ENCODE assay signal across 11 mouse cellular contexts in the genomic region with DNA sequence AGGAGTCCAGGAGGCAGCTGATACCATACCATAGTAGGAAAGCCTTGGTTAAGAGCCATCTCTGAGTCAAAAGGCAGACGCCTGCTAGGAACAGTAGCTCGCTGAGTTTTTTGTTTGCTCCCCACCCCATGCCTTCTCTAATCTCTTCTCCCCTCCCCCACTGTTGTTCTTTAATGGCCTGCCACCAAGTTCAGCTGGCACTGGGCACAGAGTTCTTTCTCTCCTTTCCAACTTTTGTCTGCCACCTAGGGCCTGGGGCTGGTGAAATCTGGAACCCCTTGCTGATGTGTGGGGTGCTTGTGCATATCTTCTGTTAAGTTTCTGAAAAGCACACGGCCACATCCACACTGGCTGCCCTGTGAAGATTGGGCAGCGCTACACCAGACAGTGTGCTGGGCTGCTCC.
DNase-seq lines count a peak whose midpoint lies in the region; ATAC-seq and TF ChIP-seq lines count a peak whose summit lies in the region.
"Had no signal": no experiment of that assay in that cellular context is flagged by ENCODE, and none has a peak within 500 bp of the region (broad histone marks: within the 10 kb centered on the region; RNA-seq: fewer than 3 reads in every experiment).

No protein-coding gene starts in this region.

- no peaks in the 10 kb centered on the region for H3K9me3 ChIP-seq in forebrain, embryonic 11.5 days (ENCODE audit: control insufficient read depth, low read length)
- no peaks in the 10 kb centered on the region for H3K9me3 ChIP-seq in hindbrain, embryonic 15.5 days
- no peaks in the 10 kb centered on the region for H3K9me3 ChIP-seq in neural tube, embryonic 13.5 days

- peaks cover 7% of the 10 kb centered on the region; the same call in 1 of the 2 replicates for H3K4me1 ChIP-seq in forebrain, embryonic 11.5 days (replicated peaks; ENCODE audit: control insufficient read depth, insufficient read depth, low read length)
- H3K4me1 ChIP-seq in hindbrain, embryonic 15.5 days (replicated peaks), result peaks cover 14% of the 10 kb centered on the region
- peaks cover 35% of the 10 kb centered on the region for H3K4me1 ChIP-seq in neural tube, embryonic 13.5 days (replicated peaks)

- H3K27me3 ChIP-seq in forebrain, embryonic 11.5 days (ENCODE audit: control insufficient read depth, insufficient read depth, low read length), result no peaks in the 10 kb centered on the region
- no peaks in the 10 kb centered on the region for H3K27me3 ChIP-seq in hindbrain, embryonic 15.5 days
- H3K27me3 ChIP-seq in neural tube, embryonic 13.5 days, result no peaks in the 10 kb centered on the region
- H3K27me3 ChIP-seq: CH12.LX had no signal

- peak; percentile 38 for DNase-seq in left cerebral cortex, postnatal 4 days
- DNase-seq in left cerebral cortex, adult 8-10 months (ENCODE audit: low spot score in 2 of 2), result no peak
- no peak for DNase-seq in forebrain, embryonic 11.5 days (ENCODE audit: low spot score)
- no peak for DNase-seq in spleen, adult 12 weeks (ENCODE audit: low spot score)
- no peak for DNase-seq in gastrocnemius, postnatal 36 days
- no peak for DNase-seq in layer of hippocampus, adult 2 months (ENCODE audit: low spot score in 2 of 2)
- DNase-seq: right cerebral cortex, postnatal 4 days; thymus, adult 18-20 months had no signal

- H3K9ac ChIP-seq in forebrain, embryonic 11.5 days (ENCODE audit: low read length), result no peak overlapping the region
- no peak overlapping the region for H3K9ac ChIP-seq in hindbrain, embryonic 15.5 days
- no peak overlapping the region for H3K9ac ChIP-seq in neural tube, embryonic 13.5 days

- no peak overlapping the region for H3K4me2 ChIP-seq in forebrain, embryonic 11.5 days (ENCODE audit: low read depth, low read length, severe bottlenecking)
- H3K4me2 ChIP-seq in hindbrain, embryonic 15.5 days, result no peak overlapping the region
- H3K4me2 ChIP-seq in neural tube, embryonic 13.5 days, result no peak overlapping the region

- no peak for TF ChIP-seq CTCF in layer of hippocampus, adult 2 months (conservative IDR thresholded peaks at IDR 0.05)

- 0 out of 2 replicates have a peak, but pooled peaks have one; percentile 31 for ATAC-seq in forebrain, embryonic 11.5 days (replicated peaks; ENCODE audit: low FRiP score)
- ATAC-seq in hindbrain, embryonic 15.5 days (ENCODE audit: low FRiP score, low read depth), result 0 out of 2 replicates have a peak, but pooled peaks have one; percentile 40
- ATAC-seq in neural tube, embryonic 13.5 days (ENCODE audit: low read depth), result peak; percentile 36

- H3K27ac ChIP-seq in forebrain, embryonic 11.5 days (ENCODE audit: low read depth, low read length), result peak overlapping the region; percentile 59; the same call in 1 of the 2 replicates
- peak overlapping the region; percentile 11; the same call in 1 of the 2 replicates for H3K27ac ChIP-seq in hindbrain, embryonic 15.5 days (replicated peaks)
- peak overlapping the region; percentile 64 for H3K27ac ChIP-seq in neural tube, embryonic 13.5 days (replicated peaks)
- H3K27ac ChIP-seq in layer of hippocampus, adult 2 months, result no peak overlapping the region

- H3K4me3 ChIP-seq in forebrain, embryonic 11.5 days (ENCODE audit: low read depth, low read length), result no peak overlapping the region
- no peak overlapping the region for H3K4me3 ChIP-seq in hindbrain, embryonic 15.5 days
- no peak overlapping the region for H3K4me3 ChIP-seq in neural tube, embryonic 13.5 days
- no peak overlapping the region for H3K4me3 ChIP-seq in layer of hippocampus, adult 2 months

- no peaks in the 10 kb centered on the region for H3K36me3 ChIP-seq in forebrain, embryonic 11.5 days (ENCODE audit: control insufficient read depth, insufficient read depth, low read length)
- no peaks in the 10 kb centered on the region for H3K36me3 ChIP-seq in hindbrain, embryonic 15.5 days
- no peaks in the 10 kb centered on the region for H3K36me3 ChIP-seq in neural tube, embryonic 13.5 days

- 34% methylated on average over 4 of the region's 4 CpGs for WGBS in forebrain, embryonic 11.5 days
- WGBS in hindbrain, embryonic 15.5 days, result 18% methylated on average over 4 of the region's 4 CpGs
- 23% methylated on average over 4 of the region's 4 CpGs for WGBS in neural tube, embryonic 13.5 days

- intact Hi-C loops in left cerebral cortex, postnatal 4 days (cut with DNase I), result no loop called here
- intact Hi-C loops in gastrocnemius, postnatal 36 days (cut with DNase I), result no loop called here
